Mouse (Mus musculus) embryo, embryonic 10.5 days (tissue): ENCODE data around the gene Adam15.

Experiments
- DNase-seq: peaks from one replicate; pipeline ENCODE4 v3.0.0-alpha.2; 2015; ENCODE audit warnings: low spot score

The Adam15 gene

GRCm38 (mm10) chr3:89322131-89322500 lies 27.7 kb downstream of the Adam15 start:
- DNase-seq, result no peak

GRCm38 (mm10) chr3:89321183-89322130 lies 28.3 kb downstream of the Adam15 start:
- peak; percentile 50 for DNase-seq

- peak; percentile 88 for DNase-seq
Observed at GRCm38 (mm10) chr3:89320581-89321182, 29.1 kb downstream of the Adam15 start.

GRCm38 (mm10) chr3:89319591-89320350 lies 30.0 kb downstream of the Adam15 start:
- peak; percentile 58 for DNase-seq

GRCm38 (mm10) chr3:89318971-89319590 lies 30.7 kb downstream of the Adam15 start:
- DNase-seq, result no peak

GRCm38 (mm10) chr3:89318316-89318715 lies 31.5 kb downstream of the Adam15 start:
- no peak for DNase-seq

- no peak for DNase-seq
Observed at GRCm38 (mm10) chr3:89317246-89317645, 32.5 kb downstream of the Adam15 start.

GRCm38 (mm10) chr3:89316833-89317232 lies 33.0 kb downstream of the Adam15 start:
- peak; percentile 96 for DNase-seq

- no peak for DNase-seq
Observed at GRCm38 (mm10) chr3:89315930-89316831, 33.6 kb downstream of the Adam15 start.

GRCm38 (mm10) chr3:89315195-89315929 lies 34.4 kb downstream of the Adam15 start:
- peak; percentile 89 for DNase-seq

- no peak for DNase-seq
Observed at GRCm38 (mm10) chr3:89314791-89315190, 35.0 kb downstream of the Adam15 start.

- no peak for DNase-seq
Observed at GRCm38 (mm10) chr3:89314340-89314739, 35.5 kb downstream of the Adam15 start.

GRCm38 (mm10) chr3:89308089-89308488 lies 41.7 kb downstream of the Adam15 start:
- peak; percentile 94 for DNase-seq

- no peak for DNase-seq
Observed at GRCm38 (mm10) chr3:89305551-89306325, 44.1 kb downstream of the Adam15 start.

- DNase-seq, result no peak
Observed at GRCm38 (mm10) chr3:89305105-89305504, 44.7 kb downstream of the Adam15 start.

GRCm38 (mm10) chr3:89304440-89304839 lies 45.4 kb downstream of the Adam15 start:
- DNase-seq, result no peak

- no peak for DNase-seq
Observed at GRCm38 (mm10) chr3:89300514-89300913, 49.3 kb downstream of the Adam15 start.

GRCm38 (mm10) chr3:89300071-89300470 lies 49.7 kb downstream of the Adam15 start:
- no peak for DNase-seq

GRCm38 (mm10) chr3:89299499-89299898 lies 50.3 kb downstream of the Adam15 start:
- DNase-seq, result peak; percentile 76
